Mouse (Mus musculus) megakaryocyte, embryonic 14.5 days (primary cell): ENCODE measurements around the gene Fam221b. TPM values are rescaled to one million over a fixed set of nuclear protein-coding genes. Genes with fewer than 3 reads are reported as not detected.

Source experiments
- H3K27me3 ChIP-seq: replicated peaks from 2 replicates; pipeline ENCODE3; 2012; ENCODE audit warnings: inconsistent platforms
- H3K36me3 ChIP-seq: replicated peaks from 2 replicates; pipeline ENCODE3; 2012; ENCODE audit warnings: low read length, inconsistent platforms, mixed read lengths
- H3K4me1 ChIP-seq: 2 replicates; pipeline ENCODE4 v1.6.1; 2012; ENCODE audit warnings: inconsistent platforms
- H3K4me3 ChIP-seq: replicated peaks from 2 replicates; pipeline ENCODE3; 2012; ENCODE audit warnings: moderate library complexity, mild to moderate bottlenecking, inconsistent platforms
- H3K9me3 ChIP-seq: 2 replicates; pipeline ENCODE4 v1.6.1; 2012; ENCODE audit warnings: inconsistent platforms
- FLI1 ChIP-seq: IDR thresholded peaks from 2 replicates; pipeline ENCODE4 v1.6.1; 2012; ENCODE audit warnings: low read length, inconsistent platforms, mixed read lengths
- GATA1 ChIP-seq: IDR thresholded peaks from 3 replicates; pipeline ENCODE4 v1.6.1; 2012; ENCODE audit warnings: mixed read lengths, low read length, inconsistent platforms, borderline replicate concordance
- polyA plus RNA-seq: library from polyadenylated mRNA; stranded (reverse); fragments of >175 nt; gene quantifications from 2 replicates; pipeline ENCODE4 v1.2.3, GENCODE M21; 2012; ENCODE audit warnings: low replicate concordance; ENCODE audit not compliant: insufficient read depth

Gene Fam221b
- polyA plus RNA-seq, 1 experiment: 0.29 TPM

DNA sequence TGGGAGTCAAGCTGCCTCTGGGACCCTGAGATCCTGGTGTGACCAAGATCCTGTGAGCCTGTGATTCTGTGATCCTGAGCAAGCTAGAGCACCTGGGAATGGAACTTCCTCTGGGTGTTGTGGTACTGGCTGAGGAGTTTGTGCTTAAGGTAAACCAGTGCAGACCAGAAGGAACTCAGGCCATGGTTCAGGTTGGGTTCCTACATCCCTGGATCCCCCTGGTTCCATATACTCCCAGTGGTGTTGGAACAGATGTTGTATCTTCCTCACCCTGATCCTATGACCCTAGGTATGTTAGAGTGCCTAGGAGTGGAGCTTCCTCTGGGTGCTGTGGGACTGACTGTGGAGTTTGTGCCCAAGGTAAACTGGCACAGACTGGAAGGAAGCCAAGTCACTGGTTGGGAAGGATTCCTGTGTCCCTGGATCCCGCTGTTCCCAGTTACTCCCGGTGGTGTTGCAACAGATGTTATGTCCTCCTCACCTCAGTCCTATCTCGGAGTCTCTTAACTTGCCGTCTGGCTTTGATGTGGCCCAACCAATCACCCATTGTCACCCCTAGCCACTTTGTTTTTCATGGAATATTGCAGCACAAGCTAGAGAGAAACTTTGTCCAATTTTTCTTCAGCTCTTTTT lies 48.7 kb downstream of the Fam221b start:
- peaks cover 7% of the 10 kb centered on the region for H3K4me1 ChIP-seq
- no peak for TF ChIP-seq FLI1
- TF ChIP-seq GATA1: no peak
- H3K4me3 ChIP-seq: no peak overlapping the region
- peaks cover 9% of the 10 kb centered on the region for H3K27me3 ChIP-seq
- H3K36me3 ChIP-seq: no peaks in the 10 kb centered on the region
- H3K9me3 ChIP-seq: peaks cover 29% of the 10 kb centered on the region

DNA sequence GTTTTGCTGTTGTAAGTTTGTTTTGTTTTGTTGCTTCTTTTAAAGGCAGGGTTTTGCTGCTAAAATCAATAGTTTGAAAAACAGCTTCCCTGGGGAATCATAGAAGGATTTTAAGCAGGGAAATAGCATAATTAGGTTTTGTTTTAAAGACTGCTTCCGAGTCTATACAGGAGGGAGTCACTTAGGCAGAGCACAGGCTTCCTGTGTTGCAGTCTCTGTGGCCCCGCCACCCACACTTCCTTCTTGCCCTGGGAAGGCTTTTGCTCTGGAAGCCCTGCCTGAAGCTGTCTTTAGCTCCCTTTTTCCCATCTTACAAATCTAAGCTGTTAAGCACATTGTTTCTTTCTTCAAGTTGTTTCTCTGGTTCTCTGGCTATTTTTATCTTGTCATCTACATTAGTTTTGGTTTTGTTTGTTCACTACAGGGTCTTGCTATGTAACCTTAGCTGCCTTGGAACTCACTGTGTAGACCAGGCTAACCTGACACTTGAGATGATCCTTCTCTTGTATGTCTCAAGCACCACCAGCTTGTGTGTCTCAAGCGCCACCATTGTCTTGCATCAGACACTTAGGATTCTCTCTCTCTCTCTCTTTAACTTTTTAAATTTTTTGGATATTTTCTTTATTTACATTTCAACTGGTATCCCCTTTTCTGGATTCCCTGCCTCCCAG lies 55.8 kb downstream of the Fam221b start:
- no peak for TF ChIP-seq GATA1
- no peak for TF ChIP-seq FLI1
- no peaks in the 10 kb centered on the region for H3K27me3 ChIP-seq
- H3K9me3 ChIP-seq: no peaks in the 10 kb centered on the region
- H3K4me1 ChIP-seq: peaks cover 22% of the 10 kb centered on the region
- no peaks in the 10 kb centered on the region for H3K36me3 ChIP-seq
- H3K4me3 ChIP-seq: peak overlapping the region; percentile 71

DNA sequence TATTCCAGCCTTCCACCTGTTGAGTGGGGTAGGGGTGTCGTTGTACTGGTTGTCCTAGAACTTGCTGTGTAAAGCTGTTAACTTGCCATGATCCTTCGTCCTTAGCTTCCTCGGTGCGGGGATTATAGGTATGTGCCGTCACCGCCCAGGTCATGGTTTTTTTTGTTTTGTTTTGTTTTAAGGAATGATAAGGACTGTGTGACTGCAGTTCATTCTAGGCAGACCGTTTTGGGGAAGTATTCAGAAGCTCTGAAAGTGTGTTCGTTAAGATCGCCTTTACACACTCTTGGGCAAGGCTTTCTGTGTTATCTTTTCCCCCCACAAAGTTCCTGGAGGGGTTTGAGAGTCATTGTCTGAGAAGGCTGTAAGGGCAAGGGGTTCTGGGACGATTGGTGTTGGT lies 56.4 kb downstream of the Fam221b start:
- no peak for TF ChIP-seq GATA1
- TF ChIP-seq FLI1: no peak
- Histone ChIP-seq H3K36me3 (no peaks in the 10 kb centered on the region), H3K27me3 (no peaks in the 10 kb centered on the region), H3K4me3 (peak overlapping the region; percentile 74), H3K4me1 (peaks cover 22% of the 10 kb centered on the region), H3K9me3 (no peaks in the 10 kb centered on the region)

Other genes starting within 250 kb of the Fam221b start
- 0.55 TPM in 1 of 2 replicates, not detected in the other for gene Fam166b, start 240.0 kb downstream of the Fam221b start, polyA plus RNA-seq
- gene Tesk1, start 227.2 kb downstream of the Fam221b start, polyA plus RNA-seq: 28.2 and 39.0 TPM in 2 replicates
- 3.1 and 26.7 TPM in 2 replicates for gene Cd72, start 214.5 kb downstream of the Fam221b start, polyA plus RNA-seq
- 3.9 TPM in 1 of 2 replicates, not detected in the other for gene Sit1, start 185.4 kb downstream of the Fam221b start, polyA plus RNA-seq
- 74.6 and 104 TPM in 2 replicates for gene Ccdc107, start 176.2 kb downstream of the Fam221b start, polyA plus RNA-seq
- gene Arhgef39, start 169.4 kb downstream of the Fam221b start, polyA plus RNA-seq: 9.6 and 20.9 TPM in 2 replicates
- 1.4 and 11.2 TPM in 2 replicates for gene Car9, start 162.2 kb downstream of the Fam221b start, polyA plus RNA-seq
- gene Tpm2, start 145.4 kb downstream of the Fam221b start, polyA plus RNA-seq: 4.7 TPM in 1 of 2 replicates, not detected in the other
- gene Creb3, start 106.8 kb downstream of the Fam221b start, polyA plus RNA-seq: 2.7 TPM in 1 of 2 replicates, not detected in the other
- gene Tln1, start 106.5 kb downstream of the Fam221b start, polyA plus RNA-seq: 637 and 823 TPM in 2 replicates
- 26.9 and 28.2 TPM in 2 replicates for gene Rgp1, start 90.4 kb downstream of the Fam221b start, polyA plus RNA-seq
- gene Gba2, start 90.3 kb downstream of the Fam221b start, polyA plus RNA-seq: 9.1 and 40.1 TPM in 2 replicates
- gene Msmp, start 84.7 kb downstream of the Fam221b start, polyA plus RNA-seq: not detected in 2 replicates
- gene Npr2, start 37.2 kb downstream of the Fam221b start, polyA plus RNA-seq: not detected in 2 replicates
- gene Spag8, start 15.6 kb downstream of the Fam221b start, polyA plus RNA-seq: not detected in 2 replicates
- 8.0 and 30.1 TPM in 2 replicates for gene Hint2, start 12.7 kb downstream of the Fam221b start, polyA plus RNA-seq
- 2.8 TPM in 1 of 2 replicates, not detected in the other for gene Tmem8b, start 174 bp downstream of the Fam221b start, polyA plus RNA-seq
- not detected in 2 replicates for gene Olfr70, start 31.7 kb upstream of the Fam221b start, polyA plus RNA-seq
- not detected in 2 replicates for gene Olfr71, start 41.1 kb upstream of the Fam221b start, polyA plus RNA-seq
- 0.12 TPM in 1 of 2 replicates, not detected in the other for gene Hrct1, start 58.0 kb upstream of the Fam221b start, polyA plus RNA-seq
- gene Spaar, start 60.9 kb upstream of the Fam221b start, polyA plus RNA-seq: not detected in 2 replicates
- gene Olfr159, start 101.9 kb upstream of the Fam221b start, polyA plus RNA-seq: not detected in 2 replicates
- gene Olfr156, start 154.8 kb upstream of the Fam221b start, polyA plus RNA-seq: not detected in 2 replicates
- 0.13 and 0.40 TPM in 2 replicates for gene Olfr157, start 171.1 kb upstream of the Fam221b start, polyA plus RNA-seq
- 0.08 TPM in 1 of 2 replicates, not detected in the other for gene Olfr155, start 182.4 kb upstream of the Fam221b start, polyA plus RNA-seq
- not detected in 2 replicates for gene Reck, start 206.4 kb upstream of the Fam221b start, polyA plus RNA-seq